Mouse (Mus musculus) adrenal gland (tissue): ENCODE data around the gene Olfr56.
"Not testable (repeated sequence)": the region's sequence is repeated elsewhere in the genome, so short reads cannot be mapped to it uniquely, and the experiment has no call there.

Experiments used
- intact Hi-C: fragments of 180-260 bp; cut with DNase I; formaldehyde crosslinking; loops from one replicate; pipeline ENCODE4 v1.15.1; 2025

Olfr56 gene

DNA sequence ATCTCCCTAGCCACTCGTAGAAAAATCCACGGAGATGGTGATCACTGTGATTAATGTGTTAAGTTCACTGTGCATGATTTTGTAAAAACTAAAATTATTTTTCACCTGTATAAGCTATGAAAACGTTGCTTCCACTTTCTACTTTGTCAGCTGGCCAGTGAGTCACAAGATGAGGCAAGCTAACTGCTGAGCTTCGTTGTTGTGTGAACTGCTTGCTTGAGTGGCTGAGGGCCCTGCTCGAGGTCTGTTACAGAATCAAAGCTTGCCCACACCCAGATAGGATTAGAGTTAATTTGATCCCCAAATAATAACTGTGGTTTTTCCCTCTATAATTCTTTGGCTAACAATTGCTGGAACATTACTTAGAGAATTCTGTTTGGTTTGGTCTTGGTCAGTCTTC, 73.2 kb downstream of the Olfr56 start:
- intact Hi-C loops: not testable (repeated sequence)

DNA sequence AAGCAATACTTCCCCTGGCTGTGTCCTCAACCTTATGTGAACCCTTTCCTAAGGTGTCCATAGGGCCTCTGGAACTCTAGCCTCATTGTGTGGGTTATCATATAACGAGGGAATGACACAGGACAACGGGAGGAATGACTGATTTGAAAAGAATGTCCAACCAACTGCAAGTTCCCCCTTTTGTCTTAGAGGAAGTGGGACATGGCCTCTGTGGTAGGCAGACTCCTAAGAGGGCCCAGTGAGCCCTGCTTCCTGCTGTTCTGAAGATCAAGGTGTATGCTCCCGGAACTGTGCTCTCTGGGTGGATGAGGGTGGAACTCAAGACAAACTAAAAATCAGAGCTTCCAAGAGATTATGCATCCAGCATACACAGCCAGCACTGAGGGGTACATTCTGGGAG, 81.4 kb downstream of the Olfr56 start:
- intact Hi-C loops: not testable (repeated sequence)

DNA sequence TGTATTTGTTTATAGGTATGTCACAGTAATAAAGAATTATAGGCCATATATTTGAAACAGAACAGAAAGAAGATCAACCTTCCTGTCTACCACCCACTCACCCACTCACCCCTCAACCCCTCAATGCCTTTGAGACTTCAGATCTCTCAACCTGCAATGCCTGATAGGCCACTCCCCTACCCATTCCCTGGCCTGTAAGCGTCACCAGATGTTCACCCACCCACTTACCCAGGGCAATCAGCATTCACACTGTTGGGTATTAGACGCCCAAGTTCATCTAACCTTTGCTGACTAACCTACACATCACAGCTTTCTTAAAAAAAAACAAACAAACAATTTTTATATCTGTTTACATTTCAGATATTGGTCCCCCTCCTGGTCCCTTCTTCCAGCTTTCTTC, 83.2 kb downstream of the Olfr56 start:
- intact Hi-C loops: not testable (repeated sequence)

DNA sequence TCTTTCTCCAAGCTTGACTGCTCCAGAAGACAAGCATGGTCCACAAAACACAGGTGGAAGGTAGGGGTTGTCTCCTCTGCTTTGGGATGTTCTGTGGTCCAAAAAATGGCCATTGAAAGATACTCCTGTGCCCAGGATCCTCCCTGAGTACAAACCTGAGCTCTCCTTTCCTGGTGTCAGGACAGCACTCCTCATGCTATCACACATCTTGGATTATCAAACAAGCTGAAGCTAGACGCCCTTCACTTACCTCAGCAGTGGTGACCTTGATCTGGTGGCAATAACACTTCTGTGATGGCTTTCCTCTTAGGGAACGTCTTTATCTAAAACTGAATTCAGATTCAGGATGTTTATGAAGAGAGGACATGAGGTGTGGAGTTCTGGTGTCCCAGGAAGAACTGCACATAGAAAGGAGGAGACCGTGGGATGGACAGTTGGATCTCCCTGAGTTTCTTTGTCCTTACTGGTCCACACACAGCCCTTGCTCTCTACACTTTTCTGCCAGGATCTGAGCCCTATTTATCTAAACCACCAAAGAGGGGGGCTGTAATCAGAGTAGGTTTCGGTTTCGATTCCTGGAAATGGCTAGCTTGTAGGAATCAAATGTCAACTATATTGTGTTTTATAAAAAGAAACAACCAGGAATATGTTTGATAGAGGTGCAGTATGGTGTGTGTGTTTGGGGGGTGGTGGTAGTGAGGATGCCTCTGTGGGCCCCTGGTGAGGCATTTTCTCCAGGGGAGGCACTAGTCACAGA, 85.2 kb downstream of the Olfr56 start, which contains the start of gene Tgtp2:
Tgtp2 (minus strand) TSS at position 494 of the 757 bp plus-strand sequence.
- intact Hi-C loops: not testable (repeated sequence)

DNA sequence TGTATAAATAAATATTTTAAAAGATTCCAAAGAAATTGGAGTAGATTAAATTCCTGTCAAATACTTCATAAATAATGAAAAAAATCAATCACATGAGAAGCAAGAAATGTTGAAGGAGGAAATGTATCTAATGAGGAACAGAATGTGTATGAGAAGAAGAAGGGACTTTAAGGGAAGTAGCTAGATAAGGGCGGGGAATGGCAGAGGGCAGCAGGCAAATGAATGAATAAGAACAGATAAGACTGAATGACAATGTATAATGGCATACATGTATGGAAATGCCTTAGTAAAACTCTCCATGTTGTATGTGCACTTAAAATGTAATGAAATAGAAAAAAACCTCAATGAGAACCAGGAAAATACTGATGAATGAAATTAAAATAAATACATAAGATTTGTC, 89.7 kb downstream of the Olfr56 start:
- intact Hi-C loops: loop anchor here (5.0 kb wide), 1 partner anchor 71 kb away; no protein-coding TSS in a partner anchor

DNA sequence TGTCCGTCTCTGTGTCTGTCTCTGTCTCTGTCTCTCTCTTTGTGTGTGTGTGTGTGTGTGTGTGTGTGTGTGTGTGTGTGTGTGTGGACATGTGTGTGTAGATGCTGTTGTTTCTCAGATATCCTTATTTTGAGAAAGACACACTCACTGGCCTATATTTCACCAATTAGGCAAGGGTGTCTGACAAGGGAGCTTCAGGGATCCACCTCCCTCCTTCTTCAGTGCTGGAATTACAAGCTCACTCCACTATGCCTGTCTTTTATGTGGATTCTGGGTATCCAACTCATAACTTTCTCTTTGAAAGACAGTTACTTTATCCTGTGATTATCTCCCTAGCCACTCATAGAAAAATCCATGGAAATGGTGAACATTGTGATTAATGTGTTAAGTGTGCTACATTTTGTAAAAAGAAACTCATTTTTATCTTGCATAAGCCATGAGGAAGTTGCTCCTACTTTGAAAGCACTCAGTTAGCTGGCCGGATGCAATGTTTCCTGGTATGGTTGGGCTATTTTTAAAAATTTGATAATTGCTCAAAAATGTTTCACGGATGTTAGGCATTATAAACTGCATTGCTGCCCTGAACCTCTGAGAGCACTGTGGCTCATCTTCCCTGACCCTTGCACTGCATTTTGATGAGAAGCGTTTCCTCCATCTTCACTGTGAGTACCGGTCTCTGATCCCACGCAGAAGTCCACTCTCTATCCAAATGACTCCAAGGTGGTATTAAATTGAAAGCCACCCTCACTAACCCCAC, 97.5 kb downstream of the Olfr56 start, which contains the start of gene Ifi47:
Ifi47 (plus strand) TSS at position 587 of the 757 bp plus-strand sequence.
- intact Hi-C loops: loop anchor here (10.0 kb wide), 1 partner anchor 171 kb away; the partner anchor contains the start of gene Gm5431

DNA sequence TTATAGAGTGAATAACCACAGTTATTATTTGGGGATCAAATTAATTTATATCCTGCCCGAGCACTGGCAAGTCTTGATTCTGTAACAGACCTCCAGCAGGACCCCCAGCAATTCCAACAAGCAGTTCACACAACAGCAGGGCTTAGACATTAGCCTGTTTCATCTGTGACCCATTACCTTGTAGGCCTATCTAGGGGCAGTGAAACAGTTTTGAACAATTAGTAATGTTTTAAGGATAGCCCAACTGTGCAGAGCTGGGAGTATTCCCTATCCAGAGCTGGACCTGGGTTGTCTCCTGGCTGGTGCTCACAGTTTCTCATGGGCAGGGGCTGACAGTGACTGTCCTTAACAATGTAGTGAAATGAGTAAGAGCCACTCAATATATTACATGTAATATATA, 98.3 kb downstream of the Olfr56 start:
- intact Hi-C loops: loop anchor here (10.0 kb wide), 1 partner anchor 172 kb away; the partner anchor contains the start of gene Gm5431

DNA sequence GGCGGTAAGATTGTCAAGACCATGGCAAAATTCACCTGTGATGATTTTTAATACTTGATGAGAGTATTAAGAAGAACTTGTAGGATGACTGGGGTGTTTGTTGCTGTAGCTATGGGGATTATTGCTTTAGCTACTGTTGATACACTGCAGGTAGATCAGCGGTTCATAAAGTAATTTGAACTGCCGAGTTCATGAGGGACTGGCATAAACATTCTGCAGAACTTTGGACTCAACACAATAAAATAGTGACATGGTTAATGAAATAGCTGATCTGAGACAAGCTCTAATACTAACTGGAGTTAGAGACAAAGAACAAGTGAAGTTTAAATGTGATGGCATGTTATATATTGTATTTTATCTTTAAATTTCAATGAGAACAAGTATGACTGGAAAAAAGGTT, 100.0 kb downstream of the Olfr56 start:
- intact Hi-C loops: loop anchor here (1.0 to 10.0 kb wide), 2 partner anchors 156 to 174 kb away; partner anchors contain the start of gene Gm5431

DNA sequence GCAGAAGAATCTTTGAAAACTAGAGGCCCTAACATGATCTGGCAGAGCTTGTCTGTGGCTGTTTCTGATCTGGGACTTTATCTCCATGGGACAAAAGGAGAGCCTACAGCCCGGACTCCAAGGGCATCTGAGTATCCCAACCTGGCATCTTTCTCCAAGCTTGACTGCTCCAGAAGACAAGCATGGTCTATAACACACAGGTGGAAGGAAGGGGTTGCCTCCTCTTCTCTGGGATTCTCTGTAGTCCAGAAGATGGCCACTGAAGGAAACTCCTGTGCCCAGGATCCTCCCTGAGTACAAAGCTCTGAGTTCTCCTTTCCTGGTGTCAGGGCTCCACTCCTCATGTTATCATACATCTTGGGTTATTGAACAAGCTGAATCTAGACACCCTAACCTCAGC, 101.9 kb downstream of the Olfr56 start:
- intact Hi-C loops: loop anchor here (5.0 kb wide), 1 partner anchor 83 kb away; no protein-coding TSS in a partner anchor

DNA sequence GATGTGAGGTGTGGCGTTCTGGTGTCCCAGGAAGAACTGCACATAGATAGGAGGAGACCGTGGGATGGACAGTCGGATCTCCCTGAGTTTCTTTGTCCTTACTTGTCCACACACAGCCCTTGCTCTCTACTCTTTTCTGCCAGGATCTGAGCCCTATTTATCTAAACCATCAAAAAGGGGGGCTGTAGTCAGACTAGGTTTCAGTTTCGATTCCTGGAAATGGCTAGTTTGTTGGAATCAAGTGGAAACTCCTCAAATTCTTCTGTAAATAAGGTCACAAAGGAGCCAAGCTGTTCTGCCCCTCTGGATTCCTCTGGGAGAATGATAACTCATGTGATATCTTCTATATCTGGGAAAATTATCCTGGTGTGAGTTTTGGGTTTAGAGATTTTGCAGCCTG, 102.7 kb downstream of the Olfr56 start:
- intact Hi-C loops: loop anchor here (5.0 kb wide), 1 partner anchor 84 kb away; no protein-coding TSS in a partner anchor

DNA sequence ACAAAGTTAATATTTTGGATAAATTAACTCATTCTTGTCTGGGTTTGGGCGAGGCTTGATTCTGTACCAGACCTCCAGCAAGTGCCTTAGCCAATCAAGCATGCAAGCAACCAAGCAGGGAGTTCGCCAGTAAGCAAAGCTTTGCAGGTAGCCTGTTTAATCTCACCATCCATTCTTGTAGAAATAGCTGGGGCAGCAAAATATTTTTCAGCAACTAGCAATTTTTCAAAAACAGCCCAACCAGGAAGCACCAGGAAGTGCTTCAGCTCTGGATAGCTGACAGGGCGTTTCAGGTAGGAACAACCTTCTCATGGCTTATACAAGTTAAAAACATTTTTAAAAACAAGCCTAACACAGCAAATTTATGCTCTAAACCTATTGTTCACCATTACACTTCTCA, 103.2 kb downstream of the Olfr56 start:
- intact Hi-C loops: loop anchor here (5.0 kb wide), 1 partner anchor 85 kb away; no protein-coding TSS in a partner anchor

DNA sequence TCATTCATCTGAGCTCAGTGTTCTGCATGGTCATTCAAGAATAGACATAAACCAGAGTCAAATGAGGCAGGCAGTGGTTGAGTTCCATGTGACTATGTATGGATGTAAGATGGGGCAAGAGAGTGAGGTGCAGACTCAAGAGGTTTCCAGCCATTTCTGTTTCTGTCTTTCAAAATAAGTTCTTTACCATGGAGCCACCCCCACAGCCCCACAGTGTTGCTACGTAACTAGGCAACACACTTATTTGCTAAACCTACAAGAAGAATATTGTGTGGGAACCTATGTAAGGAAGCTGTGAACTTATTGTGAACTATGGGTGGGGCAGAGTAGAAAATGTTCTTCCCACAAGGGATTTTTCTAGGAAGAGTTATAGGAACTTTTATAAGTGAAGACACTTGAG, 104.5 kb downstream of the Olfr56 start:
- intact Hi-C loops: loop anchor here (5.0 kb wide), 1 partner anchor 86 kb away; no protein-coding TSS in a partner anchor

DNA sequence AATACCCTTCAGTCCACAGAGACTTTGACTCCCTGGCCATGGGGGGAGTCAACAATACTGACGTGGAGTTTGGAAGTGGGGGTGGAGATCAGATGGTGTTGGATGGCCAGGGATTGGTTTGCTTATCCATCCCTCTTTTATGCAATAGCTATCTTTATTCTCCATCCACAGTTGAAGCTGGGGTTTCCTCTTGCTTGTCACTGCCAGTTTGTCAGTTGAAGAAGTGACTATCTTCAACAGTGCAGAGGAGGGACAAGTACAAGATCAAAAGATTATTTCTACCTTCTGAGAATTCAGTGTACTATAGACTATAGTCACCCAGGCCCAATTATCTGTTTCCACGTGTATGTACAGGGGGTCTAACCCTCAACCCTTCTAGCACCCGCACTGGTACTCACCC, 105.1 kb downstream of the Olfr56 start:
- intact Hi-C loops: loop anchor here (5.0 kb wide), 1 partner anchor 87 kb away; no protein-coding TSS in a partner anchor

DNA sequence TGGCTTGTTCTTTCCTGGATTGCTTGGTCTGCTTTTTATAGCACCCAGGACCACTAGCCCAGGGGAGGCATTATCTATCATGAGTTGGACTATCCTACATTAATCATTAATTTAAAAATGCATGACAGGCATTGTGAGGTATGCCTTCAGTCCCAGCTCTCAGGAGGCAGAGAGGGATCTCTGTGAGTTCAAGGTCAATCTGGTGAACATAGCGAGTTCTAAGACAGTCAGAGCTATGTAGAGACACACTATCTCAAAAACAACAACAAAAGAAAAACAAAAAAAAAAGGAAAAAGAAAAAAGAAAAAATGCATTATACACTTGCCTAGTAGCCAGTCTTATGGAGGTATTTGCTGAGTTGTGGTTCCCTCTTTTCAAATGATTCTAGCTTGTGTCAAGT, 105.7 kb downstream of the Olfr56 start:
- intact Hi-C loops: loop anchor here (5.0 kb wide), 1 partner anchor 87 kb away; no protein-coding TSS in a partner anchor

DNA sequence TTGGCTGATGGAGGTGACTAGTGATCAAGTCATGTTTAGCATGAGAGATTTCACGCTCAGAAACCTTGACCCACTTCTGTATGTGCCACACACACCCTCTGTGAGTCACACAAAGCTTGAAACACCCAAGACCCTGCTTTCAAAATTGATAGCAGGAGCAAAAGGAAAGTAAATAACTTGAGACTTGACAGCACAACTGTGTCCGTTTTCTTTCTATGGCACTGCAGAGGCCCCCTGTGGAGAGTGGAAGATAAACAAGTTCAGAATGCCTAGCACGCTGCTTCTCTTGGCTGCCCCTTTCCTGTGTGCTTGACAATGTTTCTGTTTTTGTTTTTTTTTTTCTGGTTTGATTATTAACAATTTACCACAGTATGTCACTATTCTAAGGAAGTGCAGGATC, 106.2 kb downstream of the Olfr56 start:
- intact Hi-C loops: loop anchor here (5.0 kb wide), 1 partner anchor 88 kb away; no protein-coding TSS in a partner anchor

DNA sequence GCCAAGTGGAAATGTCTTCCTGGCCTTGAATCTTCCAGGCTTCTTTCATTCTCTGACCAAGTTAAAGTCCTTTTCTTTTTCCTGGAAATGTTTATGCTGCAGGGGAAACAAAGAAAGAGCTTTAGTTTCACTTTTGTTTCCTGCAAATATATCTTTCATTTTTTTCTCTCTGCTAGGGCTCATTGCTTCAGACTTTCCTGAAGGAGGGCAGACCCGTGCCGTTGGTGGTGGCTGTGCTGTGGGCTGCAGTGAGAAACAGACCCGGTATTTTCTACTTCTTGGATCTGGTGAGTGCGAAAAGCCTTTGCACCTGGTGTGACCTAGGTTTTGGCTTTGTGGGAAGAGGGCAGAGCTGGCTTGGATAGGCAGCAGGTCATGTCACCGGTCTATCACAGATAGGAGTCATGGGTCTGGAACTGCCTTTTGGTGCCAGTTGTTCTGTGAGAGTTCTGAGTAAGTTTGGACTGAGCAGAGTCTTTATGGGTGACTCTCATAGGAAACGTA, 108.2 kb downstream of the Olfr56 start:
- intact Hi-C loops: no loop called here

DNA sequence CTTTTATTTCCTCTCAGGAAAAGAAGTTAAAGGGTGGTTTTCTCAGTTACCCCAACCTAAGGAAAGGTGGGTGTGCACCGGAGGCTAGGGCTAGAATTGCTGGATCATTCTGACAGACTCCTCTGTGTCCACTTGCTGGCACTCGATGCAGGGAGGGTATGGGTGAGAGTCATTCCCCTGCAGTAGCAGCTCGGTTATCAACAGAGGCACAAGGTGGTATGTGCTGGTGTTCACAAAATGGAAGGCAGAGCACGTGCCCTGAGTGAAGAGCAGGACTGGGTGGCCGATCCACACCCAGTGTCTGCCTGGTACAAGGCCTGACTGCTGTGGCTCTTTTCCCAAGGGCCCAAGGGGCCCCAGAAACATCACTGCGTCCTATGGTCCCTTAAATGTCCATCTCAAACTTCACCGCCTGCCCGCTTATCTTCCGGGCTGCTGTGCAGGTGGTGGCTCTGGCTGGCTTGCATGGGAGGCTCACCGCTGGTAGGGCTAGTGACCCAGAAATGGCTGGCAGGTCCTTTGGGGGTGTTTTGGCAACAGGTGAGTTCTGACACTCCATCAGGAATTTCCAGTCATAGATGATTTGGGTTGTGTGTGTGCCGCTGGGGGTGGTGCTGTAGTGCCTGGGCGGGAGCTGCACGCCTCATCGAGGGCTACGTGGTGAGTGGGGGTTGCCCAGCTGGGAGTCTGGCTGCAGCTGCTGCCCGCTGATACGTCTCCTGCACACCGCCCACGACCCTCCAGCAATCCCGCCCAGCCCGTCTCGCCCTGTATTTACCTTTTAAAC, 109.3 kb downstream of the Olfr56 start:
- intact Hi-C loops: no loop called here

DNA sequence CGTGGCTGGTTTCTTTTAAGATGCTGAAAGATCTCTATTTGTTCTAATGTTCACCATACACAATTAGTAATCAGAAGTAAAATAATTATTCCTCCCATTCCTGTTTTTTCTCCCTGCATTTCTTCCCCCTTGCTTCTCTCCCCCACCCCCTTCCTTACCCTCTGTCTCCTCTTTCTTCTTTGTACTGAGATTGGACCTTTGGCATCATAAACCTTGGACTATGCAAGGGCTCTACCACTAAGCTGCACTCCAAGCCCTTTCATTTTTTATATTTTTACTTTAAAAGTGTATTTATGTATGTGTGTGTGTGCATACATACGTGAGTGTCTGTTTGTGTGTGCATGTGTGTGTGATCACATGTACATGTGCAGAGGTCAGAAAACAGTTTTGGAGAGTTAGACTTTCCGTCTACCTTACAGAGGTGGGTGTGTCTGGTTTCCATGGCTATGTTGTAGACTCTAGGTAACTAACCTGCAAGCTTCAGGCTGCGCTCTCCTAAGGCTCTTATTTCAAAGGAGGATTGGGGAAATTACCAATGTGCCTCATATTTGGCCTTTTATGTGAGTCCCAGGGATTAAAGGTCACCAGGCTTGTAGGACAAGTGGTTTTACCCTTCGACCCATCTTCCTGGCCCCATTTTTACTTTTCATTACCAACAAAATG, 110.4 kb downstream of the Olfr56 start:
- intact Hi-C loops: no loop called here

DNA sequence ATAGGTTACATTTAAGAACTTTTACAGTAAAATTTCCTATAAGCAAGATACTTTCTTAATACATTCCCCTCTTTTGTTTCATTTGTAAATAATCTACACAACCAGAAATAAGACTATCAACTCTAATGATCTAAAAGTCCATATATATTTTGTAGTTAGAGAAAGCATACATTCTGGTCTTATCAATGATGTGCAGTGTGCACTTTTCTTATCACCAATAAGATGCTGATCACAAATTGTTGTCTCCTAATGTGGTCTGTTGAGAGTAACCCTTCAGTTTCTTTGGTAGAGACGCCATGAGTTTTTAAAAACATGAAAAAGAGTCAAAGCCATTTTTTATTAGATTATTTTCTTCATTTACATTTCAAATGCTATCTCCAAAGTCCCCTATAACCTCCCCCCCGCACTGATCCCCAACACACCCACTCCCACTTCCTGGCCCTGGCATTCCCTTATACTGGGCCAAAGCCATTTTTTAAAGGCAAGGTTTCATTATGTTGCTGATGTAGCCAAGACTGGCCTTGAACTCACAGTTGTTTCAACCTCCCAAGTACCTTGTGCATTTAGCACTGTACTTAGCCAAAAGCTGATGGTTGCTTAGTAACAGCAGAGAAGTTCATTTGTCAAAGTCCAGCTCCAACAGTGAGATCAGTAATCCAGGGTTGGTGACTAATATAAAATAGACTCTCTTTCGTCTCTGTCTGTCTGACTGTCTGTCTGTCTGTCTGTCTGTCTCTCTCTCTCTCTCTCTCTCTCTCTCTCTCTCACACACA, 111.2 kb downstream of the Olfr56 start:
- intact Hi-C loops: no loop called here
